Mouse (Mus musculus): ENCODE measurements at regions not wholly inside any gene's neighbourhood (a gene's known extent, or its start where the extent isn't known, plus 50 kb on each side); places are given as distances from the start of the nearest gene placed in this dataset.

- DNase-seq = no peak
These were observed 88.3 kb upstream of the Nckap5 start for GRCm38 (mm10) chr1:126918876-126919275.

- DNase-seq = no peak
These were observed 87.3 kb upstream of the Nckap5 start for GRCm38 (mm10) chr1:126917872-126918271.

DNA sequence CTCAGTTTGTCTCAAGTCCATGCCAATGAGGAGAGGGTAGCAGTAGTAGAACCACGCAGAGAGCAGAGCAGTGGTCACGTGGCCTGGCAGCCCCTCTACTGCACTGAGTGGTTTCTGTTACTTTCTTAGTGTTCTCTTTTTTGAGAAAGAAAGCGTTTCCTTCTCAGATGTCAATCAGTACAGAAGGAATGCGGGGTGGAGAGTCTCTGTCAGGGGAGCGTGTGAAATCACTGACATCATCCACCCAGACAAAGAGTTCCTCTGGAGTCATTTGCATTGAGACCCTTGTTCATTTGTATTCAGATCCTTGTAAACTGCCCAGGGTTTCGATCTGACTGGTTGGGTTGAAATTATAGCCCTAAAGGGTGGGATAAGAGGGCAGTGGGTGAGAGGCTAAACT lies 85.8 kb upstream of the Nckap5 start:
- DNase-seq = no peak

DNA sequence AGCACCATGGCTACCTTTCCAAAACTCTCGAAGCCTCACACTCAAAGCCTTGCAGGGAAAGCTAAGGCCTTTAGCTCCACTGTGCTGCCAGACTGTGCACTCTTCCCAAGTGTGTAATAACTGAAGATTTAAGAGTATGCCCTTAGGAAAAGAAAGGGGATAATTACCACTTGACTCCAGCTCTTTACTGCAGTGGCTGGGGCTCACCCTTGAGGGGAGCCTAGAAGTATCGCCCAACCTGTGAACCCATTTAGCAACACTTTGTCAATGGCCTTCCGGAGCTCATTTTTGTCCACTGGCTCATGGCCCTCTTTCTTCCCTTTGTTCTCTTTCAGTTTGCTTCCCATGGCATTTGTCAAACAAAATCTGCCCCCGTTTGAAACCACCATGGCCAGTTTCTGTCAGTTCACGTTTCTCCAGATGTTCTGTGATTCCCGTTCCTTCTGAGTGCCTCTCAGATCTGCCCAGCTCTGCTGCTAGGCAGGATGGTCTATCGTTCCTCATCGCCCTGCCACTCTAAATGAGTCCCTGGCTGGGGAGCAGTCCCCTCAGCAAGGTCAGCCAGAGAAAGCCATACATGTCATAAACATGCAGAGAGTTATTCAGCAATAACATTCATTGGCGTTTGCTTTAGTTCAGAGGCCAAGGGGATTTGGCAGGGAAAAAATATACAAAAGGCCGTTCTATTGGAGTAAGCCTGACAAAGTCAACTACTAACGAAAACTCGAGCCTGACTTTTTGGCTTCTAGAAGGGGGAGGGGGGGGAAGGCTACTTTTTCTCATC lies 80.9 kb upstream of the Nckap5 start:
- no peak for DNase-seq

- DNase-seq = no peak
These were observed 76.8 kb upstream of the Nckap5 start for GRCm38 (mm10) chr1:126907417-126907816.

DNA sequence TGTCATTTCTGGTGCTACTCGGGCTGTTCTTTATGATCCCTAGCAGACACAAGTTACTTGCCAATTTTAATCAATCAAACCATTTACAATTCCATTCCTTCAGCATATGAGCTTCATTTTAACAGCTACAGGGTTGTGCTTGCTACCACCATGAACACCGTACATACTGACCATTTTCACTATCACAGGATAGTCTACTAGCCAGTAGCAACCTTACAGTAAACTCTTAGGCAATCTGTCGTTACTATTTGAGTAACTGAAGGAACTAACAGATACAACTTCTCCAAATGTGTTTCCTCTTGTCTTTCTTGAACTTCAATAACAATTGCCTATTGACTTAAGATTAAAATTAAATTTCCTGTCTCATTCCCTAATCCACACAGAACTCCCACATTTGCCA lies 67.9 kb upstream of the Nckap5 start:
- DNase-seq = no peak

DNA sequence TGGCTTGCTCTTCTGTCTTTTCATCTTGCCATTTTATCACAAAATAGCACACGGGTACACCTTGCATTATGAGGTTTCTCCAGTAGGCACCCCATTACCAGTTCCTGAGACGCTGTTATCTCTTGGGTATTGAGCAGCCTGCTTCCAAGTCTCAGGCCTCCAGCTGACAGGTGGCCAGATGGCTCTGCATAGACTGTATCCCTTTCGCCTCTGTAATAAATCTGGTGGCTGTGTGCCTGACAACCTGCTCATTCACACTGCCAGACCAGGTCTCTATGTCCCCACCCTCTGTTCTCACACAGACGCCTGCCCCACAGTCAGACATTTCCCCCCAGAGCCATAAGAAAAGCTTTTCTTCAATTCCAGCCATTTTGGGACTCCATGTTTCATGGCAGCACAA lies 66.3 kb upstream of the Nckap5 start:
- DNase-seq = no peak

- no peak for DNase-seq
These were observed 50.2 kb upstream of the Nckap5 start for GRCm38 (mm10) chr1:126880801-126881200.
